Mouse (Mus musculus): ENCODE measurements around the gene Fam161b.
"Not testable (repeated sequence)": the region's sequence is repeated elsewhere in the genome, so short reads cannot be mapped to it uniquely, and the experiment has no call there.

Gene Fam161b

GRCm38 (mm10) chr12:84373831-84374481 lies 12.3 kb upstream of the Fam161b start:
- no peak for DNase-seq

- no peak for DNase-seq
These were observed 10.0 kb upstream of the Fam161b start for GRCm38 (mm10) chr12:84371647-84372046.

GRCm38 (mm10) chr12:84366971-84367370 lies 5.3 kb upstream of the Fam161b start:
- DNase-seq, result no peak

GRCm38 (mm10) chr12:84365137-84365536 lies 3.5 kb upstream of the Fam161b start:
- DNase-seq, result no peak

- DNase-seq, result no peak
These were observed 2.7 kb upstream of the Fam161b start for GRCm38 (mm10) chr12:84364291-84364690.

GRCm38 (mm10) chr12:84362872-84363271 lies 1.2 kb upstream of the Fam161b start:
- DNase-seq, result no peak

- not testable (repeated sequence) for DNase-seq
These were observed 2.9 kb downstream of the Fam161b start for GRCm38 (mm10) chr12:84358699-84359098.

- peak; percentile 49 for DNase-seq
These were observed 14.4 kb downstream of the Fam161b start for GRCm38 (mm10) chr12:84347192-84347591.

- no peak for DNase-seq
These were observed 24.5 kb downstream of the Fam161b start for GRCm38 (mm10) chr12:84336963-84337625.

- DNase-seq, result peak; percentile 45
These were observed 34.5 kb downstream of the Fam161b start for GRCm38 (mm10) chr12:84327111-84327512.

- DNase-seq, result peak; percentile 91
These were observed 44.7 kb downstream of the Fam161b start, which contains the start of gene Zfp410 for GRCm38 (mm10) chr12:84316721-84317621. Zfp410 (plus strand) TSS chr12:84316852.

- no peak for DNase-seq
These were observed 45.6 kb downstream of the Fam161b start for GRCm38 (mm10) chr12:84316006-84316405.

- no peak for DNase-seq
These were observed 50.3 kb downstream of the Fam161b start for GRCm38 (mm10) chr12:84311306-84311705.

- no peak for DNase-seq
These were observed 57.1 kb downstream of the Fam161b start for GRCm38 (mm10) chr12:84304554-84304953.

- no peak for DNase-seq
These were observed 57.5 kb downstream of the Fam161b start for GRCm38 (mm10) chr12:84304101-84304500.

- no peak for DNase-seq
These were observed 62.4 kb downstream of the Fam161b start for GRCm38 (mm10) chr12:84299265-84299664.

GRCm38 (mm10) chr12:84297851-84298250 lies 63.8 kb downstream of the Fam161b start:
- no peak for DNase-seq
